Mouse (Mus musculus) thymus, adult 18-20 months (tissue): ENCODE results near the gene D8Ertd738e.
A peak's percentile ranks its signal among the peaks of the same experiment; 100 is the strongest.

ENCODE experiments used
- DNase-seq, 2 experiments: peaks; one replicate each; pipeline ENCODE4 v3.0.0; 2022; ENCODE audit warnings: mixed read lengths in 2 of 2

Gene D8Ertd738e

DNA sequence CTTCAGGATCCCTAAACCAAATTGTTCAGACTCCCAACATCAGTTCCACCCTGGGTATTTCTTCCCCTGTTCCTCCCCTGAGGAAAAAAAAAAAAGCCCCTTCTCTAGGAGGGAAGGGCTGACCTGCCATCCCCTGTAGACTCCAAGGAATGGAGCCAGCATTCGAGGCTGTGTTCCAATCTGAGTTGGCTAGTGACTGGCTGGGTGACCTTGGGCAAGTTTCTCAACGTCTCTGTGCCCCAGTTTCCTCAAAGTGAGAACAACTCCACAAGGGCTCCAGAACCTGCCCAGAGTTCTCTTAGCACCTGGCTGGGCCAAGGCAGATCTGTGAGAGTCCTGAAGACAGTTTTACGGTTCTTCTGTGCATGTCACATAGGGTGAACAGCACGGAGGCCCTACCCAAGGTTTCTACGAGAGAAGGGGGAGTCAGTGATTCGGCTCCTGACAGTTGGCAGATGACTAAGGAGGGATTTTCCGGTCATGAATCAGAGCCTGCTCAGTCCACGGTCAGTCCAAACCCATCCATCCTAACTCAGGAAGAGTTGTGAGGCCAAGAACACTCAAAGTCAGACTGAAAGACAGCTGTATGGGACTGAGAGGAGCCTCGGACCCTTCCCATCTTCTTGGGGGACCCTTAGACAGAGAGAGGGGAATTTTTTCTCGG is 13.6 kb downstream of the D8Ertd738e start:
- DNase-seq: no peak

DNA sequence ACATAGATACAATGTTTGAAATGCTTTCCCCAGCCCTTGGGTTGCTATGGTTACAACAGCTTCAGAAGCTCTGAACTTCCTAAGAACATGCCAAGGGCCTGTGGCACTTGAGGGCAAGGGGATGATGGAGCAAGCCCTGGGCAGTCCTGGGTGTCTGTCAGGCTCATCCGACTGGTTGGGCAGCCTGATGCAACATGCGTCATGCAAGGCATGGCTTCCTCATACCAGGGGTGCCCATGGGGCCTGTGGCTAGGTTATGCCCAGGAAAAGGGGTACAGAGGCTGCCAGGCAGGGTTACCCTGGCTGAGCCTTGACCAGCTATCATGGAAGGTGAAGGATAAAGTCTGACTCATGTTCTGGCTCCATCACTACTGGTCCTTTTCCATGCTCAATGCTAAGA is 16.5 kb downstream of the D8Ertd738e start:
- DNase-seq: no peak

DNA sequence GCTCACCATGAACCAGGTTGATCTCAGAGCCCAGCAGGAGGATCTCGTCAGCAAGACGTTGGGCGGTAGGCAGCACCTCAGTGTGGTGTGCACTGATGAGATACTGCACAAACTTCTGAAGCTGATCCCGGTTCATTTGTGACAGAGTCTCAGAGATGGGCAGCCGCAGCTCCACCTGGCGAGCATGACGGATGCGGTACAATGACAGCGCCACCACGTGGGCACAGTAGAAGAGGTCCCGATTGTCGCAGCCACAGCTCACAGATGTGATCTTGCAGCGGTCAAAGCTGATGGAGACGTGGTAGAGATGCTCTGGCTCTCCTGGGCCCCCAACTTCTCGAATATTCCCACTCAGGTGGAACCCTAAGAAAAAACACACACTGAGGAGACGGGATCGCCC is 18.8 kb downstream of the D8Ertd738e start:
- DNase-seq: no peak

DNA sequence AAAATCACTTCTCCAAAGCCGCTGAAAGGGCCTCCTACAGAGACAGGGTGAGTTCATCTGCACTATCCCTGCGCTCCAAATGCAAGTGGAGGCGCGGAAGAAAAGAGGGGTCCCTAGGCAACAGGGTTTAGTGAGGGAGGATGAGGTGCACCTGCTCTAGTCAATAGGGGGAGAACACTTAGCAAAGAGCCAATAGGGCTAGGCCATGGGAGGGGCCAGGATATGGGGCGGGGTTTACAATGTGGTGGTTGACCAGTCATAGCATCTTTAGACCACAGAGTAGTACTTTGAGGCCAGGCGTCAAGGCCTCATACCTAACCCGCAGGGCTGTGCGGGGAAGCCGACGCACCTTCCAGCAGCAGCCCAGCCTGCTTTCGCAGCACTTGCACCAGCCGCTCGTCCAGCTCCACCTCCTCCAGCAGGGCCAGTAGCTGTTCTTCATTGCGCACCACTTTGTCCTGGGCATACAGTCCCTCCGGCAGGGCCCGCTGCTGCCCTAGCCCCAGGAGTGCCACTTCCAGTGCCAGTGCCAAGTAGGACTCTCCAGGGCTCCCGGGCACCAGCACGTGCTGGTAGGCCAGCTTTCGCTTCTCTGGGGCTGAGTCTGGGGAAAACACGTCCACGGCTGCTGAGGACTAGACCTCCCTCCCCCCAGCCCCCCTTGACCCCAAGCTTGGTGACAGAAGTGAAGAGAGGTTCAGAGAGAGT is 26.0 kb downstream of the D8Ertd738e start:
- DNase-seq: no peak

DNA sequence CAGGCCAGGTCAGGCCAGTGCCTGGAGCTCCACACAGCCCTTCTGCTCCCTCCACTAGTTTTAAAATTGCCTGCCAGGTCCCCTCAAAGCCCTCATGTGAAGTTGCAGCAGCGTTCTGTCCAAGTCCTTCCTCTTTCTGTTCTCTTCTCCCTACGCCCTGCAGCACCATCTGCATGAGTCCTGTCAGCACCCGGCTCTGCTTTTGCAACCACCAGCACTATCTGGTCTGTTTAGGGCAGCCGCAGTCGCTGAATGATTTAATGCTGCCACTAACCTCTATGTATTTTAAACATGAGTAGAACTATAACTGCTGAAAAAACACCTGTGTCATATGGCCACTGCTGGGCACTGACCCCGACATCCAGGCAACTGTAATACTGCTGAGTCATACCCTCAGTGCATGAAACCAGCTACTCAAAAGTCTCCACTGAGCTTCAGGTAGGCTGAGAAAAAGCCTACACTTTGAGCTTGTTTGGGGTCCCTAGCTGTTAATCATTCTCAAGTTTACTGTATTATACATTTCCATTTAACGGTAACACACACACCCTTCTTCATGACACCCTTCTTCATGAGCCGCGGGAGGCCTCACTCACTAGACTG is 26.9 kb downstream of the D8Ertd738e start:
- no peak for DNase-seq

DNA sequence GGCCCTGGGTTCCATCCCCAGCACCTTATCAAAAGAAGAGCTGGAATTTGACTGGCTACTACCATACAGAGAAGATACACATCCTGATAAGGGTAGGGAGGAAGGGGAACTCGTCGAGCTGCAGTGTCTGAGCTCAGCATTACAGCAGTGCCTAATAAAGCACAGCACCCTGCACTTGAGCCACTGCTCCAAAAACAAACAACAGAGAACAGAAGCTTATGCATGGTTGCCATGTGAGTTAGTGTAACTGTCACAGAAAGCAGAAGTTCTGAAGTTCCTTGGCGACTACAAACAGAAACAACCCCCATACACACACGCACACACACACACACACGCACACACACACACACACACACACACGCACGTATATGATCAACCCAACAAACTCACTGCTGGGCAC is 29.4 kb downstream of the D8Ertd738e start:
- no peak for DNase-seq

DNA sequence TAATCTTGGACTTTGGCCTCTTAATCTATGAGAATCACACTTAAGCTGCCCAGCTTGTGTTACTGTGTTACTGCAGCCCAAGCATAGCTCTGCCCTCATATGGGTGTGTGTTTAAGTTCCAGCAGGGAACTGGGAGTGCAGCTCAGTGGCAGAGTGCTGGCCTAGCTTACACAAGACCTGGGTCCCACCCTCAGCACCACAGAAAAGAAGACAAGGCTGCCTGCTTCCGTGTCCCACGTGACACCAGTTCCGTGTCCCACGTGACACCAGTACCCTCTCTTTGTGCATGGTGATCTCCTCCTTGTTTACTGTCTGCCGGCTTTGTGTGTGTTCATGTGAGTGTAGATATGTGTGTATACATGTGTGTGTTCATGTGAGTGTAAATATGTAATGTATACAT is 31.4 kb downstream of the D8Ertd738e start:
- no peak for DNase-seq

DNA sequence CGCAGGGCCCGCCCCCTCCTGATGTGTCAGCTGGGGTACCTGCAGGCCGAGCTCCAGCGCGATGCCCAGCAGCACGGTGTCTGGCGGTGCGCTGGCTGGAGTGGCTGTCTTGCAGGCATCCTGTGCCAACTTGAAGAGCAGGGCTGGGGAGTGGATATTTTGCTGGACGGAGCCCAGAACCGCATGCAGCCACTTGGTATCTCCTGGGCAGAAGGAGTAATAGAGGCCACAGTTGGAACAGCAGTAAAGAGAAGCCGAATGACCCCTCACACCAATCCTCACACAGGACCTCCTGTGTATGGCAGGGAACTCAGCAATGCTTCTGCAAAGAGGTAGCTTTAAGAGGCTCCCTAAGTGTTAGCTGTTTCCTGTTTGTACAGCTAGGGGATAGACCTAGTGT is 32.3 kb downstream of the D8Ertd738e start:
- no peak for DNase-seq

DNA sequence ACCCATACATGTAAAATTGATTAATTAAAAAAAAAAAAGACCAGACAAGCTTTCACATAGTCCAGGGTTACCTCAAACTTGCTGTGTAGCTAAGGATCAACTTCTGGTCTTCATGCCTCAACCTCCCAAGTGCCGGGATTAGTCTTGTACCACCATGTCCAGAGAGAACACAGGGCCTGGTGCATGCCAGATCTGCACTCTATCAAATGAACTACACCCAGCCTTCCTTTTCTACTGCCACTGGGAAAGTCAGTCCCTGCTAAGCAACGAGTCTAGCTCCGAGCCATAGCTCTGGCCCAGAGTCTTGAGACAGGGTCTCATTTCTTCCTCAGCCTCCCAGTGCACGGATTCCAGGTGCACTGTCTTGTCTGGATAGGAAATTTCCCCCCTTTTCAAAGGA is 36.2 kb downstream of the D8Ertd738e start:
- DNase-seq: no peak

DNA sequence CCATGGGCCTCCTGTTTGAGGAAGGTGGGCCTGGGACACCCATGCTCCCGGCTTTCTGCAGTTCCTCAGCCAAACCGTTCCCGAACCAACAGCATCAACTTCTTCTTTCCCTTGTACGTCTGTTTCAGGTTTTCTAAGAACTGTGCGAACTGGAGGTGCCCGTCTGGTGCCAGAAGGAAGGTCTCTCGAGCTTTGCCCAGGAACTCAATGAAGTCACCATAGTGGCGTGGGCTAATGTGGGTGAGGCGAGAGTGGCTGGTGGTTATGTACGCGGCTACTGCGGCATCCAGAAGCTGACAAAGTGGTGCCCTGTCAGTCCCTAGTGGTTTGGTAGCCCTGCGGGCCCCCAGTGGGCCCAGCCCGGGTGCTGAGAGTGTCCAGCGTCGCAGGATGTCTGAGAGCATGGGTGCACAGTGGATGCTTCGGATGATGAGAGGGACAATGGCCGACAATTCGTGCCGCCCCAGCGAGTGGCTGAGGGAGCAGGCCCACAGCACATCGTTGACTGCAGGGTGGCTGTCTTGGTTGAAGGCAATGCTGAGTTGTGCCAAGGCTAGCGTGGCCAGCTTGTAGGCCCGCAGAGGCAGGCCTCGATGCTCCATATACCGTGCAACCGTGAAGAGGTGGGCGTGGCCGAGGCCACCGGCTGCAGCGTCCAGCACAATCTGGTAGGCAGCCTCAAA is 37.5 kb downstream of the D8Ertd738e start:
- DNase-seq: no peak

DNA sequence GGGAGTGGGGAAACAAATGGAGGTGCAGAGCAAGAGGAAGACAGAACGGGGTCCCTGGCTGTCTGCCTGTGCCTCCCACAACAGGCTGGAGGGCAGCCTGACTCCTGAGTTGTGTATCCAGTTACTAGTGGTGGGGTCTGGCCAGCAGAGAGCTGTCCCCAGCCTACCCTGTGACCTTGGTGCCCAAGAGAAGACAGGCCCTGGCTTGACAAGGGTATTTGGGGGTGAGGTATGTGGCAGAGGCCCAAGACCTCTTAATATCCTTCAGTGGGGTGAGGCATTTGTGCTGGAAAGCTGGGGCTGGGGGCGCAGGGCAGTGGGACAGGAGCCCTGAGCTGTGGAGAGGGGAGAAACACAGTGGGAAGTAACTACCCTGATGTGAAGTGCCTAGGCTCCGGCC is 38.3 kb downstream of the D8Ertd738e start:
- no peak for DNase-seq

DNA sequence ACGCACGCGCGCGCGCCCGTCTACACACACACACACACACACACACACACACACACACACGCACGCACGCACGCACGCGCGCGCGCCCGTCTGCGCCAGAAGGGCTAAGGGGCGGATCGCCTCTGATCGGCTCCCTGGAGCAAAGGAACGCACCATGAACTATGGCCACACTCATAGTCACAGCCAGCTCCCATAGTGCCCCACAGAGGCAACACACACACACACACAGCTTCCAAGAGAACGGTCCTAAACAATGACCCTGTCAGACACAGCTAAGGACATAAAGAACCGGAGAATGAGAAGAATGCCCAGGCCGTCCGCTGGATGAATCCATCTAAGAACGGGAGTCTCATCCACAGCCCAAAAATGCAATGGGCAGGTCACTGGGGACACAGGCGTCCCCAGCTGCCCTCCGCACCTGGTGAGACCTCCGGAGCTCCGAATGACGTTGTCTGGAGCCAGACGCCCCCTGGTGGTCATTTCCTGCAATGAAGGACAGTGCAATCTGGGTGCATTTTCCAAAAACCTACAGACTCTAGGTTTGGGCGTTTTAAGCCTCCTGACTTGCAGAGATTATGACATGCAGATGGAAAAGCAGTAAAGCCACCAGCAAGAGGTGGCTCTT is 39.2 kb downstream of the D8Ertd738e start:
- DNase-seq: peak; percentile 69 to 74

DNA sequence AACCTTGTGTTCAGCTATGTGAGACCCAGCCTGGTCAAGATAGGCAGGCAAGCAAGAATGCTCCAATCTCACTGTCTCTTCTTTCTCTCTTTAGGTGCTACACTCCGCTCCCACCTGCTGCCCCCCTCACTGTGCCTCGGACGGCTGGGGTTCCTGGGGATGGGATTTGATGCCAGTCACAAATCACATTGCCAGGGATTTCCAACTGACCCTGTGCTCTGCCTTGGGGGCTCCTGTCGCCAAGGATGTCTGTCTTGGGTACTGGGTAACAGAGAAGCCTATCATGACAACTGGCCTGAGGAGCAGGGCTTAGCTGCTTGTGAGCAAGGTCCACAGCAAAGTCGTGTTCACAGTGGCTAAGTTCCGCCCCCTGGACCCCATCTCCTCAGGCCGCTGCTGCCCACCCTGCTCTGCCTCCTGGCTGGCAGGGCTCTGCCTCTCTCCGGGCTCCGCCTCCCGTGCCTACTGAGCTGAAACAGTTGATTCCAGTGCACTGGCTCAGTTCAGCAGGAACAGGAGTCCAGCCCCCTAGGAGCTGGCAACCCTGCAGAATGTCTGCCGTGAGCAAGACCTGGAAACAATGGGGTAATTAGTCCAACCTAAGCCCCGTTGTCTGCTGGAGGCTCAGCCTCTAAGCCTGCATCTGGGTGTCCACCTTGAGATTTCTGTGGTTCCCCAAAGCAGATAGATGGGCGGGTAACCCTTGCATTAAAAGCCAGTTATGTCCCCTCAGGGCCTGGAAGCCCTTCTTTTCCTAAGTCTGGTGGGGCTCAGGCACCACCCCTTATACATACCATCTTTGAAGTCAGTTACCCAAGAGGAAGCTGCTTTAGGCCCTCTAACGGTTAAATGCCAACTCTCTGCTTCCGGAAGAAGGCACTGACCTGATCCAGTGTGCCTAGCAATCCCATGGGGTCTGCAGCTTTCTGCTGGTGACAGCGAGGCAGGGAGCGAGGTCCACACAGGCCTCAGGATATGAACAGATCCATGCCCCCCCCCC is 40.8 kb downstream of the D8Ertd738e start:
- peak in 1 of 2 experiments; percentile 59 for DNase-seq

DNA sequence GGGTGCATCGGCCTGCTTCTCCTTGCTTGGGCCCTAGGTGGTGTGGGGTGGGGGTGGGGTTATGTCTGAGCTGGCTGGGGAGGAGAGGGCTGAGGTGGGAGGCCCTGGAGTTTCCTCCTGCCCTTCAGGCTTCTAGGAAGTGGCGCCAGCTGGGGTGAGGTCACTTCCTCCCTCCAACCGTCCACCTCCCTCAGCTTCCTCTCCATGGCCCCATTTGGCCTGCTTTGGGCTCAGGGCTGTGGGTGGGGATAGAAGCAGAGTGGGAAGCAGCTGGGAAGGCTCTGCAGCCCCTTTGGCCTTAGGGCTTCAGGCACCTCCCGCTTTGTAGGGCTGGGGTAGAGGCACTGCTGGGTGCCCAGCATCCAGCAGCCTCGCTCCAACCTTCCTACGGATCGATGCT is 41.7 kb downstream of the D8Ertd738e start:
- peak; percentile 59 to 76 for DNase-seq

DNA sequence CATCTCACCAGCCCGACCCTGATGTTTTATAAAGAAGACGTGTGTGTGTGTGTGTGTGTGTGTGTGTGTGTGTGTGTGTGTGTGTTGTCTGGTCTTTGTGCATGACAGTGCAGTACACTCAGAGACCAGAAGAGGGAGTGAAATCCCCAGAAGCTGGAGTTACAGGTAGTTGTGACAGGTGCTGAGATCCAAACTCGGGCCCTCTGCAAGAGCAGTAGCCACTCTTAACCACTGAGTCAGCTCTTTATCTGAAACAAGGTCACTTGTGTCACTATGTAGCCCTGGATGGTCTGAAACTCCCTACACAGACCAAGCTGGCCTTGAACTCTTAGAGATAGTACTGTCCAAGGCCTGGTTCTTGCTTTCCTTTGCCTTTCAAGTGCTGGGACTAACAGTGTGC is 42.9 kb downstream of the D8Ertd738e start:
- DNase-seq: no peak

DNA sequence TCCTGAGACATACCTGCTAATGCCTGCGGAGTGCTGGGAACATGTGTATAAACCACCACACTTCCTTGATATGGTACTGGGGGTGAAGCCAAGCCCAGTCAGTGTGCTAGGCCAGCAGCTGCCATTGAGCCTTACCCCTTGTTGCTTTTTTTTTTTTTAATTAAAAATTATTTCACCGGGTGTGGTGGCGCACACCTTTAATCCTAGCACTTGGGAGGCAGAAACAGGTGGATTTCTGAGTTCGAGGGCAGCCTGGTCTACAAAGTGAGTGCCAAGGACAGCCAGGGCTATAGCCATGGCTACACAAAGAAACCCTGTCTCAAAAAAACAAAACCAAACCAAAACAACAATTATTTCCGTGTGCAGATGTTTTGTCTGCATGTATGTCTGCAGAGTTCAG is 44.4 kb downstream of the D8Ertd738e start:
- no peak for DNase-seq

DNA sequence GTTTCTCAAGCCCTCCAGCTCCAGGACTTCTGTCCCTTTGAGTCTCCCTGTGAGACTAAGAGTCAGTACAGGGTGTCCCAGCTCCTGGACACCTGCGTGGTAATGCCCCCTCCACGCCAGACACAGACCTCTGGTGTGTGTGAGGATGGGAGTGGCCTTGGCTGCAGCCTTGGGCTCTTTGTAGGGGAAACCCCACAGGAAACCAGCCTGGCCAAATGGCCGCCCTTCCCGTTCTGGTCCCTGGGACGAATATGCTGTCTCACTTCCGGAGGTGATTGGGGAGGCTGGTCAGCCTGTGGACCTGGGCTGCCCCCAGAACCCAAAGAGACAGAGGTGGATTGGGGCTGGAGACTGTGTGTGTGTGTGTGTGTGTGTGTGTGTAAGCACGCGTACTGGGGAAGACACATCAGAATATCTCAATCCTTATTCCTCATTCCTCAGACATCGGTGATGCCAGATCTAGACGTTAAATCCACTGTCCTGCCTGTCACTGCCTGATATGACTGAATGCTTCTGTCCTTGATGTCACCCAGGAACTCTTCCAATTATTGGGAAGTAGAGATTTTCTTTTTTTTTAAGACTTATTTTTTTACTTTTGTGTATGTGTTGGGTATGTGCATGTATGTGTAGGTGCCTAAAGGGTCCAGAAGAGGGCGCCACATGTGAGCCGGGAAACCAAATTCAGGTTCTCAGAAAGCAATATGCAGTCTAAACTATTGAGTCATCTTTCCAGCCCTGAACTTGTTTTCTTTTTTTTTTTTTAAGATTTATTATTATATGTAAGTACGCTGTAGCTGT is 45.3 kb downstream of the D8Ertd738e start:
- DNase-seq: no peak

DNA sequence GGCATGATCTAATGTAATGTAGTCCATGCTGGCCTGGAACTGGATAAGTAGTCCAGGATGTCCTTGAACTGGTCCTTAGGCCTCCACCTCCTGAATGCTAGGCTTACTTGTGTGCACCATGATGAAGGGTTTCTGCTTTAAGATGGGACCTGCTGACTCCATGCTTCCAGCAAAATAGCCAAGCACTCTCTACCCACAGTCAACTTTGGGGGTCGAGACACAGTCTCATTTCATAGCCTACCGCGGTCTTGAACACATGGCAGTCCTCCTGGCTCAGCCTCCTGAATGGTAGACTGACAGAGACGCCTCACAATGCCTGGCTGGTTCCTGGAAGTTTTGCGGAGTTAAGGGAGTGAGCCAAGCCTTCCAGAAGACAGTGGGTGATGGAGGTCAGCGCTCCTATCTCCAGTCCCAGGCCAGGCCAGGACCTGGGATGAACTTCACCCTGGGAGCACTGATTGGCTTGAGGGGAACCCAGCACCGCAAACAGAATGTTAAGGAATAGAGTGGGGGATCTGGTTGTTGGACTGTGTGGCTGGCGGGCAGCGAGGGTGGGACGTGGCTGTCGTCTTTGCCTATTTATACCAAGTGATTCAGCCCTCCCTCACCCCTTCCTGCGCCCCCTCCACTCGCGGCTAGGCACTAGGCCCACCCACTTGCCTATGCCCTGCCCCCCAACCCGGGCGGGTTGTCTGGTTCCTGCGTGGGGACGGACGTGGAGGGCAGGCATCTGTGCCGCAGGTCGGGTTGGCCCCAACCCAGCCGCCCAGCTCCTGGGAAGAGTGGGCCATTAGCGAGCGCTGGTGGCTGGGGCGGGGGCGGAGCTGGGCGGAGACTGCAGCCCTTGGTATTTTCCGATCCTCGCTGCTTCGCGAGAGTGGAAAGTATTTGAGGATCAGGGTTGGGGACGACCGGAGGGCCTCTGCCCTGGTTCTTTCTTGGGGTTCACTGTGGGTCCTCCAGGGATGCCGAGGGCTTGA is 46.3 kb downstream of the D8Ertd738e start:
- peak; percentile 75 to 85 for DNase-seq

DNA sequence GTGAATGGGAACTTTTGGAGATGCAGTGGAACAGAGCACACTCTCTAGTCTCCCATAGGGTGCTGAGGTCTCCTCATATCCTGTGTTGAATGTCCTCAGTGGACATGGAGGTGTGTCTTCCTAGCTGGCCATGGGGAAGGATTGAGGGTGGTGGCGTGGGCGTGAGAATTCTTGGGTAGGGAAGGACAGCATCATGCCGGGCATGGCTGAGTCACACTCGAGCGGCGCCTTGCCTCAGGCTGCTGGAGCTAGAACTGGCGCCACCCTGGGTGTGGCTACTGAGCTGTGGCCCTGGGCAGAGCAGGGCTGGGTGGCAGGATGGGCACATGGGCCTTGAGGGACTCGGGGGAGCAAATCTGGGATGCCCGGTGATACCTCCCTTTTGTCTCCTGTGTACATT is 47.1 kb downstream of the D8Ertd738e start:
- no peak for DNase-seq
